Mouse (Mus musculus): ENCODE data around the gene Card9.

GRCm38 (mm10) chr2:26317371-26317770 lies 43.3 kb downstream of the Card9 start:
- no peak for TF ChIP-seq CTCF (IDR thresholded peaks at IDR 0.05; ENCODE audit: extremely low read depth, insufficient read length, insufficient replicate concordance, low read depth, low read length)
- no peak for TF ChIP-seq POLR2A (IDR thresholded peaks at IDR 0.05; ENCODE audit: low read depth, low read length)

Data from small intestine, adult 2 months (tissue).